Mouse (Mus musculus) heart, postnatal 14 days (tissue): ENCODE measurements at regions not wholly inside any gene's neighbourhood (a gene's known extent, or its start where the extent isn't known, plus 50 kb on each side); places are given as distances from the start of the nearest gene placed in this dataset.

Source experiments
- DNase-seq, 2 experiments: peaks; one replicate each; pipeline ENCODE4 v3.0.0; 2021 to 2022
- intact Hi-C: fragments of 180-260 bp; cut with DNase I; formaldehyde crosslinking; loops from one replicate; pipeline ENCODE4 v1.15.1; 2025

- no peak for DNase-seq
- intact Hi-C loops, result no loop called here
These were observed 229.9 kb downstream of the Brinp2 start for GRCm38 (mm10) chr1:158126272-158126671.

GRCm38 (mm10) chr1:158129243-158129770 is 226.8 kb downstream of the Brinp2 start:
- DNase-seq, result no peak
- intact Hi-C loops, result no loop called here

- peak in 1 of 2 experiments; percentile 3 for DNase-seq
- intact Hi-C loops, result no loop called here
These were observed 208.6 kb downstream of the Brinp2 start for GRCm38 (mm10) chr1:158147525-158147924.

GRCm38 (mm10) chr1:158148035-158148434 is 208.1 kb downstream of the Brinp2 start:
- intact Hi-C loops, result no loop called here
- no peak for DNase-seq

GRCm38 (mm10) chr1:158161111-158161510 is 195.0 kb downstream of the Brinp2 start:
- intact Hi-C loops, result no loop called here
- no peak for DNase-seq

GRCm38 (mm10) chr1:158161533-158161932 is 194.6 kb downstream of the Brinp2 start:
- intact Hi-C loops, result no loop called here
- no peak for DNase-seq

GRCm38 (mm10) chr1:158163411-158163810 is 192.7 kb downstream of the Brinp2 start:
- intact Hi-C loops, result no loop called here
- no peak for DNase-seq

GRCm38 (mm10) chr1:158170006-158170405 is 186.1 kb downstream of the Brinp2 start:
- intact Hi-C loops, result no loop called here
- no peak for DNase-seq

- intact Hi-C loops, result no loop called here
- no peak for DNase-seq
These were observed 176.0 kb downstream of the Brinp2 start for GRCm38 (mm10) chr1:158180095-158180494.

GRCm38 (mm10) chr1:158181296-158181695 is 174.8 kb downstream of the Brinp2 start:
- intact Hi-C loops, result no loop called here
- no peak for DNase-seq

- DNase-seq, result no peak
- intact Hi-C loops, result no loop called here
These were observed 168.5 kb downstream of the Brinp2 start for GRCm38 (mm10) chr1:158187651-158188050.

GRCm38 (mm10) chr1:158192841-158193551 is 163.1 kb downstream of the Brinp2 start:
- DNase-seq, result no peak
- intact Hi-C loops, result no loop called here

- intact Hi-C loops, result no loop called here
- DNase-seq, result no peak
These were observed 162.1 kb downstream of the Brinp2 start for GRCm38 (mm10) chr1:158193968-158194565.
